Mouse (Mus musculus) forelimb bud, embryonic 11.5 days (tissue): ENCODE results near the gene Fam83e.

Experiments
- DNase-seq: peaks from one replicate; pipeline ENCODE4 v3.0.0-alpha.2; 2012; ENCODE audit warnings: low read depth, low spot score

Gene Fam83e

DNA sequence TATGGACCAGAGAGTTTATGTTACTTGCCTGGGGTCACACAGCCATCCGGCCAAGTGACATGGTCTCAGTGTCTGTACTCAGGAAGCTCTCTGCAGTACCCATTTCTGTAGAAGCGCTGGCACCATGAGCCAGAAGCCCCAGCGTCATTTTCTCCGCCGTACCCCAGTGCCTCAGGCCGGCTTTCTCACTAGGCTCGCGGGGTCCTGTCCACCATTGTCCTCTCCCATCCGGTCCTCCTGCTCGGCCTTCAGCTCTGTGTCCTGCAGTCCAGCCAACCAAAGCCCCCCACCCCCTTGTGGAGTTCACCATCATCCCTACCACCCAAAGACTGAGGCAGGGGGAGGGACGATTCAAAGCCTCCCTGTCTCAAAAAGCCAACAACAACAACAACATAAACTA is 19.4 kb upstream of the Fam83e start:
- DNase-seq, result no peak

DNA sequence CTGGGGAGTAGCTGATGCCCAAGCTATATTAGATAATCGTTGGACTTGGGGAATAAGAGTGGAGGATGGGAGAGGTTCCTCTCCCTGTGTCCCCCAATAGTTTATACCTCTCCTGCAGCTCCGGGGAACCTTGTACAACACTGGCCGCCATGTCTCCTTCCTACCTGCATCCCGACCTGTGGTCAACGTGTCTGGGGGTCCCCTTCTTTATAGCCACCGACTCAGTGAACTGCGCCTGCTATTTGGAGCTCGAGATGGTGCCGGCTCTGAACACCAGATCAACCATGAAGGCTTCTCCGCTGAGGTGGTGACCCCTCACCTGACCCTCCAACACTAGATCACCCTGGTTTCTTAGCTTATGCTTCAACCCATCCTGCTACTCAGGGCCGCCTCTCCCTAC is 18.7 kb upstream of the Fam83e start:
- no peak for DNase-seq

DNA sequence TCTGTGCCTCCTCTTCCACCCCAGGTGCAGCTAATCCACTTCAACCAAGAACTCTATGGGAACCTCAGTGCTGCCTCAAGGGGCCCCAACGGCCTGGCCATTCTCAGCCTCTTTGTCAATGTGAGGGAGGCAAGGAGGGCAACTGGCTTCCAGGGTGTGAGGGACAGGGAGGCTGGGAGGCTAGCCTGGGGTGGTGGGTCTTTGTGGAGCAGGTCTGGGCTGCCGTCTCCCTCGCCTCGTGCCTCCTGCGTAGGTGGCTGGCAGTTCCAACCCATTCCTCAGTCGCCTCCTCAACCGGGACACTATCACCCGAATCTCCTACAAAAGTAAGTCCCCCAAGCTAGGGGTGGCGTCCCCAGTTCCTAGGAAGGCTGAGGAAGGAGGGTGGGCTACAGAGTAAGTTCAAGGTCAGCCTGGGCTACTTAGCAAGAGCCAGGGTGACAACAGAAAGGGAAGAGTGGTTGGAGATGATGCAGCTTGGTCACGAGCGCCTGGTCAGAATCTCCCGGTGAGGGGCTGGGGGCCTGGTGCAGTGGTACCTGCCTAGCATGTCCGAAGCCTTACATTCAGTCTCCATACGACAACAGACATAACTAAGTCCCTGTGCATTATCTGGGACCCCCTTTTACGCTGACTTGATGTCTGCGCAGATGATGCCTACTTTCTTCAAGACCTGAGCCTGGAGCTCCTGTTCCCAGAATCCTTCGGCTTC is 18.0 kb upstream of the Fam83e start:
- DNase-seq, result no peak

DNA sequence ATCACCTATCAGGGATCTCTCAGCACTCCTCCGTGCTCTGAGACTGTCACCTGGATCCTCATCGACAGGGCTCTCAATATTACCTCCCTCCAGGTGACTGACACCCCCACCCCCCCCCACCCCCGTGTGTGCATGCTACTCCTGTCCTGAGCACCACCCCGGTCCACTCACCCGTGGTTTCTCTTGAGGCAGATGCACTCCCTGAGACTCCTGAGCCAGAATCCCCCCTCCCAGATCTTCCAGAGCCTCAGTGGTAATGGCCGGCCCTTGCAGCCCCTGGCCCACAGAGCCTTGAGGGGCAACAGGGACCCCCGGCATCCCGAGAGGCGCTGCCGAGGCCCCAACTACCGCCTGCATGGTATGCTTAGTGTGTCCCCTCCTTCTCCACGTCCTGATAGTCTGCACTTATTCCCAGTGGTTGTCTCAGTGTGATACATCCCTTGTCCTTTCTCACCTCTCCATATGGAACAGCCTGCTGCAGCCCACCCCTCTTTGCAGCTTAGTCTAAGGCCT is 17.4 kb upstream of the Fam83e start:
- DNase-seq, result no peak

DNA sequence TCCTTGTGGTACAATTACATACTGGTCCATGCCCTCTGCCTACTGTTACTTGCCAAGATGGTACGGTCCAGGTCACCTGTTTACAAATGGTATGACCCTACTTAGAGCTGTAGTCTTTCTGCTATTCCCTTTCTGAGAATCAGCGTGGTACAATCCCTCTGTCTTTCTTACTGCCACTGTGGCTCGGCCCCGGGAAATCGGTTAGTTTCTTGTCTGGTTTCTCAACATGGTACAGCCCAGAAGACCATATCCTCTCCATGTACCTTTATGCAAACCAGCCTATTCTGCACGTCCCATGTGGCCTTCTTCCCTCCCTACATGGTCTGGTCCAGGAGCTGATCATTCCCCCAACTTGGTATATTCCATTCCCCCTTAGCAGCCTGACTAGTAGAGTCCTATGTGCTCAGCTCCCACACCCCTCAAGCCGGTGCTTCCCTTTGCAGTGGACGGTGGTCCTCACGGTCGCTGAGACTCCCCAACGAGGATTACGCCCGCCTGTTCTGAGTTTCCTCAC is 16.9 kb upstream of the Fam83e start:
- DNase-seq, result peak; percentile 88

DNA sequence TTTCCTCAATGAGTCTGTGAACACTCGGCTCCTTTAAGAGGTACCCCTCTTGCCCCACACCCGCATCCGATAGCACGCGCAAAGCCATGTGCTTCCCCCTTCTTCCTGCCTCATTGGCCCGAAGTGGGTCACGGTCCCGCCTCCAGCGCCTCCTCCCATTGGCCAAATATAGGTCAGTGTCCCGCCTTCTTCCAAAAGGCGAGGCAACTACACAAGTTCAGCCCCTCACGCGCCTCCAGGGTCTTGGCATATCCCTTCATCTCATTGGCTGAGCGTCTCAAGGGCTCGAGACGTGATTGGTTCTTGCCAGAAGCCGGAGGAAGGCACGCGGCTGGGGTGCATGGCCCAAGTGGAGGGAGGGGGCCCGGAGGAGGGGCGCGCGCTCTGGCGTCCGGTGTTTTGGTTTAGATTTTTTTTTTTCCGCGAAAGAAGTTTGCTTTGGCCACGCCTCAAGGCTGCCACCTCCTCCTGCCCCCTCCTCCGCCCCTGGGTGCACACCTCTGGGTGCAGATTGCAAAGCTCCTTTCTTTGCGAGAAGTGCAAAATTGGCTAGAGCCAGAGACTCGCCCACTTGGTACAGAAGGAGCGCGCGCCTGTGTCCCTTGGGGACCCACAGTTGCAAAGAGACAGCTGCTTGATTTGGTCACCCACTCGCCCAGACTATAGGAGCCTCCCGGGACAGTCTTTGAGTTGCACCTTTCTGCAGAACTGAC is 16.1 kb upstream of the Fam83e start, which contains the start of gene Dbp:
Gene Dbp, plus strand, starts transcription at position 359 of the 713 bp plus-strand sequence.
- DNase-seq, result peak; percentile 100

DNA sequence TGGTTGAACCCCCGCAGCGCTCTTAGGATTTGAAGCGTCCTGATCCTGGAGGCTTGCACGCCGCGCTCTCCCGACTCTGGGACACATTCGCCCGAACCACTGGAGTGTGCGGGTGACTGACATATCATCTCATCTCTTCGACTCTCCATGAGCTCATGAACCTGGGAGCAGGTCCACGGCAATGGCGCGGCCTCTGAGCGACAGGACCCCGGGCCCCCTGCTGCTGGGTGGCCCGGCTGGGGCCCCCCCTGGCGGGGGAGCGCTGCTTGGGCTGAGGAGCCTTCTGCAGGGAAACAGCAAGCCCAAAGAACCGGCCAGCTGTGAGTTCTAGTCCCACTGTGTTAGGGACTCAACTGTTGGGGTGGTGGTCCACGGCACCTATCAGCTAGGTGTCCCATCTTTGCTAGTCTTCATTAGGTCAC is 15.6 kb upstream of the Fam83e start:
- DNase-seq, result no peak

DNA sequence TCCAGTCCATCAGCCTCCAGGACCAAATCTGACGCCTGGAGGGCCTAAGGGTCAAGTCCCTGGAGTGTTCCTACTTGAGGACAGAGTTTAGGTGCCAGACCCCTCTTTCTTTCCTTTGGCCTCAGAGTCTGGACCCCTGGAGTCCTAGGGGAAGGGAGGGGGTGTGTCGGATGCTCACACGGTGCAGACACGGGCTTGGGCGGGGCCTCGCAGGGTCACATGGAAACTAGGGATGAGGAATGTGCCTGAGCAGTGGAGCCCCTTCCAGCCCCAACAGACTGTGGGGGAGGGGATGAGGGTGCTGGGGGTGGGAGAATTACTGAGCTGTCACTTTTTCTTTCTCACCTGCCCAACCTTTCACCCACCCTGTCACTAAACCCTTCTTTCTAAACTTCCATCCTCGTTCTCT is 15.1 kb upstream of the Fam83e start:
- no peak for DNase-seq

DNA sequence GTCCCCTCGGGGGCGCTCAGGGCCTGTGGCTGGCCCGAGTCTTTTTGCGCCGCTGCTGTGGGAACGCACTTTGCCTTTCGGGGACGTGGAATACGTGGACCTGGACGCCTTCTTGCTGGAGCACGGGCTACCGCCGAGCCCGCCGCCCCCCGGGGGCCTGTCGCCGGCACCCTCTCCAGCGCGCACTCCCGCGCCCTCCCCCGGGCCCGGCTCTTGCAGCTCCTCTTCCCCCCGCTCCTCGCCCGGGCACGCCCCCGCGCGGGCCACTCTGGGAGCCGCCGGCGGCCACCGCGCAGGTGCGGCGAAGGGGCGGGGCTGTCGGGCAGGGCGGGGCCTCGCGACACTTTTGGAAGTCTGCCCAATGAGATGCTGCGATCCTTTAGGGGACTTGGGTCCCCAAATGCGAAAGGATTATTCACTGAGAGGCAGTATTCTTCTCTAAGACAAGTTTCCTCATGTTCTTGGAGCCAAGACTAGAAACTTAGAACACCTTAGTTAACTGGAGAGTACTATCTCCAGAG is 14.2 kb upstream of the Fam83e start:
- DNase-seq, result peak; percentile 73

DNA sequence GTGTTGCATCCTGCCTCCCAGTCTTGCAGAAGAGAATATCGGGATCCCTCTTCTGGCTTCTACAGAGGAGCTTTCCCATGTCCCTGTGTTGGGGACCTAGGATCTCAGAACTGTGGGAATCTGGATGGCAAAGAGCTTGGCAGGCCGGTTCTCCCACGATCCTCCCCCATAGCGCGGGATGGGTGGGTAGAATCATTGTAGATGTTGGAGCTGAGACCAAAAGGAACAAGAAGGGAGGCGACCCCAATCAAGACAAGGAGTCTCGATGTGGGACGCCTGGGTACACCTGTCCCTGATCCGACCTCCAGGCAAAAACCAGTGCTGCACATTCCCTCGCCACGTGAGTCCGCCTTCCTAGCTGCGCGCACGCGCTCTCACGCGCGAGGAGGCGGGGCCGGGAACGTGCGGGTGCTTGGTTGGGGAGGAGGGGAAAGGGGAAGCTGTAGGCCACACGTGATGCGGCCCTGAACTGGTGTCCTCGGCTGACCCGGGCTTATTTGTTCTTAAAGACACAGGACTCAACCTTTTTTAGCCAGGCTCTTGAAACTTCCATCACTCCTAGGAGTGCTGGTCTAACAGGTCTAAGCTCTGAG is 13.5 kb upstream of the Fam83e start:
- peak; percentile 90 for DNase-seq

DNA sequence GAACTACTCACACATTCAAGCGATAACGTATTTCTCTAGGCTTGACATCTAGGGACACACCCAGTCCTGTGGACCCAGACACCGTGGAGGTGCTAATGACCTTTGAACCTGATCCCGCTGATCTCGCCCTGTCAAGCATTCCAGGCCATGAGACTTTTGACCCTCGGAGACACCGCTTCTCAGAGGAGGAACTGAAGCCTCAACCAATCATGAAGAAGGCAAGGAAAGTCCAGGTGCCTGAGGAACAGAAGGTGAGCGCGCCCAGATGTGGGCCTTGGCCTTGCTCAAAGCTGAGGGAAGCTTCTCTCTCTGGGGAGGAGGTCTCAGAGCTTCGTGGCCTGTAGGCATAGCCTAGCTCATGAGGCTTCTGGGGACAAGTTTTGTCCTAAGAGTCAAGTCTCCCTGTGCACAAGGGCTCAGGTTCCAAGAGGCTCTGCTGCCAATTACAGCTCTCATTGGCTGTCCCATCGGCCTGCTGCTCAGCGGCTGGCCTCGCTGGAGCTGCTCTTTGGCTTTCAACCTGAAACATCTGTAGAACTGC is 12.7 kb upstream of the Fam83e start:
- no peak for DNase-seq

DNA sequence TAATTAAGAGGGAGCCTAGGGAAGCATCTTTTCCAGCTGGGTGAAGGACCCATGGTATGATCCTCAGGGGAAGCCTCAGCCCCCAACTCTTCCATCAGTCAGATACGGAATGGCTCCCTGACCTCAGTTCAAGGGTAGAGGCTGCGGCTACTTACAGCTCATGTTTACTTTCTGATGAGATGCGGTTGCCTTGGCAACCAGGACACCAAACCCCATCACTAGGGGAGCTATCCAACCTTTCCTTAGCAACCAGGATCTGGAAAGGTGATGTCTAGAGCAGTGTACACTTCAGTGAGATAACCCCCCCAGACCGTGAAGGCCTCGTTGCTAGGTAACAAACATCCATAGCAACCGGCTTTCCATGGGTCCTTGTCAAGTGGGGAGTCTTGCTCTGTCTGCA is 12.0 kb upstream of the Fam83e start:
- no peak for DNase-seq

DNA sequence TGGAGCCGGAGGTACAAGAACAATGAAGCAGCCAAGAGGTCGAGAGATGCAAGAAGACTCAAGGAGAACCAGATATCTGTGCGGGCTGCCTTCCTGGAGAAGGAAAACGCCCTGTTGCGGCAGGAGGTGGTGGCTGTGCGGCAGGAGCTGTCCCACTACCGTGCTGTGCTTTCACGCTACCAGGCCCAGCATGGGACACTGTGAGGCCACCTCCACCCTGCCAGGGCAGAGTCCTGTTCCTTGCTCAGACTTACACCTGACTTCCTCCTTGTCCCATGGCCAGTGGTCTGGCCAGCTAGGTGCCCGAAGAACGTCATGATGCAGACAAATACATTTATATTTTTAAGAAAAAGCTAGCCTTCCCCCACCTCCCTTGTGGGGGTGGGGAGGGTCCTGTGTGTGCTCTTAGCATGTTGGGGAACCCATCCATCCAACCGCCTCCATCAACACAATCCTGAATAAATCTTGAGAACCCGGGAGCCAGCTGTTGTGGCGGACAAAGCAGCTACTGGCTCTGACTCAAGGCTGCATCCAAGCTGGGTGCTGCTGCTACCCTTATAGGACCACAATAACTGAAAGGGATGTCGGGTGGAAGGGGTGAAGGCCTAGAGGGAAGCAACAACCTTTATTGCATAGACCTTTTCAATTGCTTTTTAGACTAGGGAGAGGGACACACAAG is 11.2 kb upstream of the Fam83e start:
- DNase-seq, result no peak

DNA sequence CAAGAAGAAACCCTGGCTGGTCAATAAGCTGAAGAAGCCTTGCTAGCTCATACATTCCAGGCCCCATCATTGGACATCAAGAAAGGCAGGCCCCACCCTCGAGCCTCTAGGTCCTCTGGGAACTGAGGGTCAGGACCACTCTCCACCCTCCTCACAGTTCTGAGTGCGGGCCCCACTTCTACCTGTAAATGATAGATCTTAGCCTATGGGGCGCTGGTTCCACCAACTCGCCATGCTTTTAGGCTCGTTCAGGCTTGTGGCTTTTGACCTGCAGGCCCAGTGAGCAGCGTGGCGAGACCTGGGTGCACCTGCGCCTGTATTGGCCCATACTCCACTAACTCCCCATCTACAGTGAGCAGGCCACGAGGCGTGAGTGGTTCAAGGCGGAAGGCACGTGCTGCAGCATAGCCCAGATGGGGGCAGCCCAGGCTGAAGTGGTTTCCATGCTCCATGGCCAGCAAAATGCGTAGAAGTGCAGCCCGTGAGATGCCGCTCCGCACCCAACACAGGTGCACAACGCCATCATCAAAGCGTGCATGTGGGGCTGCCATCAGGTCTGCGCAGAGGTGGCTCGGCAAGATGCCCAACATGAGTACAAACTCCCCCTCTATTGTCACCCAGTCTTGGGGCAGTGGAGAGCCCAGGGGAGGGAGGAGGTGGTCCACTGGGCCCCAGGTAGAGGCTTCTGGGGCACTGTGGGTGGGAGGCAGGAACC is 10.4 kb upstream of the Fam83e start:
- no peak for DNase-seq

DNA sequence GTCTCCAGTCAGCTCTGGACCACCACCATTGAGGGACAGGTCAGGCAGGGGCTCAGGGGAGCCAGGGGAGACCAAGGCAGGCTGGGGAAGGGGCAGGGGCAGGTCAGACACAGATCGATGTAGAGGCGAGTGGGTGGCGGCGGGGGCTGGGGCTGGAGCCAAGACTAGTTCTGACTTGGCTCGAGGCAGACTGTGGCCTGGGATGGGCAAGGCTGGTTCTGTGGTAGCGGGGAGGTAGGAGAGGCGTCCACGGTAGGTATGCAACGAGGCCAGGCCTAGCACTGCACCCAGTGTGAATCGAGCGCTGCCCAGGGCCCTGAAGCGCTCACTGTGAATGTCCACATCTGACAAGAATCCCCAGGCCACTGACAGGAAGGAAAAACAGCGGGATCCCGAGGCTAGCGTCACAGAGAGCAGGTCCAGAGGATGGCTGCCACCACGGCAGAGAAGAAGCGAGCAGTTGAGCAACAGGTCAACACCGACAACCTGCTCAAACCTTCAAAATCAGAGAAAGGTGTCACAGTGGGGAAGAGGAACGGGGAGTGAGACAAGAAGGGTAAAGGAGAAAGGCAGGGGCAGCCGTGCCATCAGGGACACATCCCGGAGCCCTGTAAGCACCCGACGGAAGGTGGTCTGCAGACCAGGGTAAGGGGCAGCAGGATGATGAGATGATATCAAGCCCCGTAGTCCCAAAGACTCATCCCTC is 9.5 kb upstream of the Fam83e start:
- no peak for DNase-seq

DNA sequence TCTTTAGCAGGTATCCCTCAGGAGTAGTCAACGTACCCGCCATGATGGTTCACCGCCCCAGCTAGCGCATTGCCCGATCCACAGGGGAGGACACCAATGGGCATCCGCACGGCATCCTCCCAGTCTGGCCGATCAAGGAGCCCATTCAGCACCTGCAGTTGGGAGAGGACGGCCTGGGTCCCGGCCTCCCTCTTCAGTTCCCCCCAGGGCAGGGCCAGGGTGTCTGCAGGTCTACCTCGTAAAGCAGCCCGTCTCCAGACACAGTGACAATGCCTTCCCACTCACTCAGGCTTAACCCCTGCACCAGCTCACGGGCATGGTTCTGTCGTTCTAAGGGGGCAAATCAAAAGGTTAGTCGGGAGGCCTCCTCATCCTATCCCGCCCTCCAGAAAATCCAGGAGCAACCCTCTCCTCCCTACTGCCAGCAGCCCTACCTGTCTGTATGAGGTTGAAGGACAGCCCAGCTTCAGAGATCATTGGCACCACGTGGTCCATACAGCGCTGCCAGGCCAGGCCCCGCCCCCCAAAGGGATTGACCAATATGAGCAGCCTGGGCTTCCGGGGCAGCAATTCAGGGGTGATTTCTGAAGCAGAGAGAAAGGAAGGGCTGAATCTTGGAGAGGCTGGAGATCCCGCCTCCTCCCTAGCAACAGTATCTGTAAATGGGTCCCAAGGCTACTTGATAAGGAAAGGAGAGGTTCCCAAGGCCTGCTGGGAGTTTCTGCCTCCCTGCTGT is 8.8 kb upstream of the Fam83e start:
- no peak for DNase-seq

DNA sequence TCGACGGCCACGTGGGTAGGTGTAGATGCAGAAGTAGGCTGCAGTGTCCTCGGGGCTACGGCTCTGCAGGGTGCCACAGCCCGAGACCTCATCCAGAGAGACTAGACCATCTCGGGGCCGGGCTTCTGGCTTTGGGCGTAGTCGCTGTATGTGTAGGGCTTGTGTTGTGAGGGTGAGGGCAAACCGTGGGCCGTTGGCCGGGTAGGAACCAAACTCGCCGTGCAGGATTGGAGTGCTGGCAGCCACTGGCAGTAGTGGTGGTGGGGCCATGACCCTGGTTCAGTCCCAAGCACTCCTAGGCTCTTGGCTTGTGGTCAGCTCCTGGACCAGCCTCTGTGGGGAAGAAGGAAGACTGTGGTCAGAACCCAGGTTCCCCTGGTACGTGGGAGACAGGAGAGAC is 7.6 kb upstream of the Fam83e start:
- no peak for DNase-seq

DNA sequence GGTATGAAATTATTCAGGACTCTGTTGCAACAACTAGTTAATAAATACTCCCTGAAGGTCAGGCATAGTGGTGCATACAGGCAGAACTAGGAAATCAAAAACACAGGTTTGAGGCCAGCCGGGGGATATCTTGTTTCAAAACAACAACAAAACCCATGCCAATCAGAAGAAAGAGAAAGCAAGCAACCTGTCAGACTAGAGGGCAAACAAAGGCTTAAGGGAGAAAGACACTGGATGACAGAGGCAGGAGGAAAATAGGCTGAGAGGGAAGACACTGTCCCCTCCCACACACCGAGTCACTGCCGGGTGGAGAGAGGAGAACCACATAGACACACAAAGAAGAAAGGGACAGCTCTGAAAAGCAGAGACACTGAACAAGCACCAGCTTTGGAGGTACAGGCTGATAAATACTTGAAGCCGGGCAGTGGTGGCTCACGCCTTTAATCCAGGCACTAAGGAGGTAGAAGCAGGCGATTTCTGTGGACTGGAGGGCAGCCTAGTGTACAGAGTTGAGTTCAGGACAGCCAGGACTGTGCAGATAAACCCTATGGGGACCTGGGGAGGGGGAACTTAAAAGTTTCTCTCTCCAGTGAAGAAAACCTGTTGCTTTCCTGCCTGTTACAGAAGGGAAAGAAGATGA is 7.0 kb upstream of the Fam83e start:
- no peak for DNase-seq

DNA sequence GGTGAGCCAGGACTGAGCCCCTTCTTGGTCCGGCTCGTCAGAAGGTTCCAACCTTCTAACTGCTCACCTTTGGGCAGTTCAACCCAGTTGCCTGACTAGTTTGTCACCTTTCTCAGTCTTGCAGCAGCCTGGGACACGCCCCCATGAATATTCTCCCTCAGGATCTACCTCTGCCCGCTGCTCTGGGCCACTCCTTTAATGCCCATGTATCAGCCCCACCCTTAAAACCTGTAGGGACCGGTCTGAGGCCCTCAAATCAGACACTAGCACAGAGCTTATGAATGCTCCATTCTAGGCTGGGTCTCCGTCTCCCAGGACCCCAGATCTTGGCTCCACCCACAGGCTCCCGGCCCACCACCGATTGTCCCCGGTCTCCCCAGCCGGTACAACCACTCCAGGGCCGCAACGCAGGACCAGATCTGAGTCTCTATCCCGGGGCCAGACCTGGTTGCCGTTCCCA is 6.4 kb upstream of the Fam83e start:
- no peak for DNase-seq
